Mouse (Mus musculus) left cerebral cortex, adult 8-10 months (tissue): ENCODE data around the gene Prdm11. TPM values are rescaled to one million over a fixed set of nuclear protein-coding genes. Genes with fewer than 3 reads are reported as not detected.

Experiments
- DNase-seq, 2 experiments: peaks; one replicate each; pipeline ENCODE4 v3.0.0; 2022; ENCODE audit warnings: low spot score in 2 of 2
- total RNA-seq, 4 experiments: library from RNA; stranded (reverse); gene quantifications; 2 replicates each; pipeline ENCODE4 v1.2.4; 2022

The Prdm11 gene
- total RNA-seq, 4 experiments from 2014 or later: 21.0 to 22.5 (median 21.5) TPM

GRCm38 (mm10) chr2:92933379-92933778 lies 112.6 kb downstream of the Prdm11 start:
- no peak for DNase-seq

GRCm38 (mm10) chr2:92931061-92931460 lies 114.9 kb downstream of the Prdm11 start:
- DNase-seq: no peak

DNA sequence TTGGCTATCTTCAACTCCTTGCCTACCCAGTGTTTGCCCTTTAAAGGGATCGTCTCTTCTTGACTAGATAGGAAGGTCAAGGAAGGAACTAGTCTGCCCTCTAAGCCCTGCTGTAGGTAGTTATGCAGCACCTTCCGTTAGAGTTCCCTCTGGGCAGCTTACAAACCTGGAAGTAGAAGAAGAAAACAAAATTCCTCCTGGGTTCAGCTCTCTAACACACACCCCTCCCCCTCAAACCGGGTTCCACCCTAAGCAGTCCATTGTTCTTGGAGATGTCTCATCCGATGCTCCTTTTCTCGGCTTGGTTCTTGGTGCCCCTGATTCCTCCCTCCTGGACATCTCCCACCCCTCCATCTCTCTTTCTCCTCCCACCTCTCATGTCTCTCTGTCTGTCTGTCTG lies 116.3 kb downstream of the Prdm11 start:
- no peak for DNase-seq

DNA sequence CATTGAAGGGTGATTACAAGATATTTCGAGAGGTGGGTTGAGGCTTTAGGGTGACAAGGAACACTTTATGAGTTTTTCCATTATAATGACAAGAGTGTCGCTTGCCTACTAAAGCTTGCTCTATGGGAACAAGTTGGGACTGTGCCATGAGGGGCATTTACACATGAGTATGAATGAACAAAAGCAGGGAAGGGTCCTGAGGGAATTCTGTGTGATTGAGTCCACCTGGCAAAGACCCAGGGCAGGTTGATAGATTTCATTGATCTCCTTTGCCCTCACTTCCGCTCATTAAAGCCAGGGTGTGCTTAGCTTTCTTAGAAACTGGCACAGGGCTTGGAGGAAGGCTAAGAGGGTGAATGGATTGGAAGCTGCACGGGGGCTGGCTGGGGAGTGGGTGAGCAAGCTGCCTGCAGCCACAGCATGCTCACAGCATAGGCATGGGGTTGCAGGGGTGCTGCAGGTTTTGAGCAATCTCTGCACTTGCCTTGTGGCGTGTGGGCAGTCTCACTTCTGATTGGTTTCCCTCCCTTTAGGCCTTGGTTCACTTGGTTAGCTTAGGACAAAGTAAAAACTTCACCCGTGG lies 121.2 kb downstream of the Prdm11 start:
- no peak for DNase-seq

DNA sequence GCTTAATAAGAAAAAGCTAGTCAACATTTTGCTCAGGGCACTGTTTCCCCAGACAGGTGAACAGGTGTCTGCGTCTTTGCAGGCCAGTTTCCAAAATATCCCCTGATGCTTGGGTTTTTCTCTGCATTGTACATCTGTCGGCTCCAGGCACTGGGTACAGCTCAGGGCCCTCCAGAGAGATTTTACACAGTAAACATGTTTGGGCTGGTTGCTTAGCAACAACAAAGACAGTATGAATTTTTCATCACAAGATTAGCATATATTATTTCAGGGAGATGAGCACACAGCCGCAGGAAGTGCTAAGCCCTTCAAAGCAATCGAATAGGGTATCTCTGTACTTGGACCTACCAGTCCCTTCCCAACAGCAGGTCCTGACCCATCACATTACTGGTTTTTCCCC lies 125.3 kb downstream of the Prdm11 start:
- no peak for DNase-seq

DNA sequence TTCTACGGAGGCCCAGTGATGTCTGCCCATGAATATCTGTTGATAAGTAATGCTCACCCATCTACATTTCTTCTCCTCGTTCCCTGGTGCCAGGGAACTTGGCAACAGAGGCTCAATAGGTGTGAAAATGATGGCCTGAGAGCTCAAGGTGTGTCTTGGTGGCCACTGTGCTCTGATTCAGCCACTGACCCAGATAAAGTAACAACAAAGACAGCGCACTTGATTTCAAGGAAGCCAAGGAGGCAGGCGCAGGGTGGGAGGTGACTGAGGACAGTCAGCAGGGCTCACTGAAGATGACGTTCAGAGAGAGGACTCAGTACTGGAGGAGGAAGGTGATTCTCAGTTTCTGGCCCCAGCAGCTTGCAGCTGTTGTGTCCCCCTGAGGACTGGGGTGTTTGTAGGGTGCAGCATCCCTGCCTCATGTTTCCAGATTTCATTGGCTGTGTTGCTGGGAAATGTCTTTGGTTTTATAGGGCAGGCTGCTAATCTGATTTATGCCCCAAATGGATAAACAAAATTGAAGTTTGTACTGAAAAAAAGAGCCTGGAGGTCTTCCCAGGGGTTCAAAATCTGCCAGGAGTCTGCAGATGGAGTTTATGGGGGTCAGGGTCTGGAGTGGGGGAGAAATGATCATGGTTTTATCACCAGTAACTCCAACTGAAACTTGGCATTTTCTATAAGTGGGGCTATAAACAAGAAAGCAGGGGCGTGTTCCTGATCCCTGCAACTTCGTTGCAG lies 128.4 kb downstream of the Prdm11 start:
- DNase-seq: no peak

DNA sequence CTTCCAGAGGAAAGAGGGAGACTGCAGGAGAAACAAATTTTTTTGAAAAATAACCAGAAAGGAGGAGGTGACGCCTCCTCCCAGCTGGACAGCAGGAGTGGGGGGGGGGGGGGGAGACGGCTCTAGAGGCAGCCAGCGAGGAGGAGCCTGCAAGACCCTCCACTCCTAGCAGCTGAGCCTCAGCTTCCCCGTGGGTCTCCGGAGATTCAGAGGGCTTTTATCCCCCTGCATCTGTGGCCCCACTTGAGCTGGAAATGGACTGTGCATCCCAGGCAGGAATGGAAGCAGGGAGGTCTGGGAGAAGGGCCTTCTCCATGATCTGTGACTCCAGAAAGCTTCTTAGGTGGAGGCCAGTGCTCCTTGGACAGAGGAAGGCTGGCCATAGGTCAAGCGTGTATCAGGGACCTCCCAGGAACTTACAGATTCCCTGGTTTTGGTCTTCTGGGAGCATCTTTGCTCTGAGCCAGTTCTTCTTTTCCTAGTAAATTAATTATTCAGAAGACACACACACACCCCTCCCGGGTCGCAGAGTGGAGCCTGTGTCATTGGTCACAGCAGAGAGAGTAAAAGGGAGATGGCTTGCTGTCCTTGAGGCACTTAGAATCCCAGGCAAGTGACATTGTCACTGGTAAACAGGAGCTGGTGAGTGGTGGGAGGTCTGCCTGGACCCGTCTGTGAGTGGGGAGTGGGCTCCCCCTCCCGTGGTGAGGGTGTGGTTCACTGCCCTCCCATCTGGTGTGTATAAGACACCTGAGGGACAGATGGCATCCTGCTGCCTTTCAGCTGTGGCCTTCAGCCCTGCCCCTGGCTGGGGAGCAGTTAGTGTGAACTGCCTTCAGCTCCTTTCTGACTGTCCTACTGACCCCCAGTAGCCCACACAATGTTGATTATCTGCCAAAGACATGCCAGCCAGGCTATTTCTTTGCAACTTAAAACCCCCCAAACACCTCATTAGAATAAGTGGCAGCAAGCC lies 130.0 kb downstream of the Prdm11 start:
- DNase-seq: no peak

Other genes starting within 250 kb of the Prdm11 start
- 100 to 1,000 TPM; 150 to 160 (median 156) TPM for gene Syt13, start 131.1 kb downstream of the Prdm11 start, total RNA-seq
- gene Trp53i11, start 141.4 kb upstream of the Prdm11 start, total RNA-seq: 10 to 100 TPM; 78.5 to 91.8 (median 86.0) TPM